Mouse (Mus musculus) small intestine, adult 2 months (tissue): ENCODE data around the gene Sgca.

Experiments used
- CTCF ChIP-seq: fragments of 200-500 bp; IDR thresholded peaks from 2 replicates; pipeline ENCODE4 v1.5.1; 2012; ENCODE audit warnings: low read depth, mild to moderate bottlenecking, control low read depth, inconsistent platforms, low read length, moderate library complexity, mixed read lengths; ENCODE audit not compliant: insufficient replicate concordance, insufficient read length; ENCODE audit errors: extremely low read depth
- POLR2A ChIP-seq: fragments of 200-500 bp; IDR thresholded peaks from 2 replicates; pipeline ENCODE4 v1.6.1; 2012; ENCODE audit warnings: low read depth, mild to moderate bottlenecking, control low read depth, inconsistent platforms, low read length, moderate library complexity

DNA sequence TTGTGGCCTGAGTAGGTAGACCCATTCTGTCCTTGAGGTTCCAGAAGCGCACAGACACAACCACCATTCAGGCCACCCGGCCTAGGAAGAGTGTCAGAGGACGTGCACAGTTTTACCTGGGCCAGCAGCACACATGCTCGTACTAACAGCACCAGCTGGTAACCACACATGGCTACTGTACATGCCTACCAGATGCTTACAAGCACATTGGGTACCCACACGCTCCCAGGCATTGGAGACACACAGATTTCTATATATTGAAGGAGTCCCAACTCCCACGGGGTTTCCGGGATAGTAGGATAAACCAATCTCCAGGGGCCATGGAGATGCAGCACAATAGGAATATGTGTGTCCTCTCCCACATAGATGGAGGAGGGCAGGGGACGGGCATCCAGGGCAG, 26.6 kb upstream of the Sgca start:
- TF ChIP-seq CTCF (no peak), POLR2A (no peak)
